Mouse (Mus musculus) hindbrain, embryonic 10.5 days (tissue): ENCODE data around the gene Disp3. TPM values are rescaled to one million over a fixed set of nuclear protein-coding genes. Genes with fewer than 3 reads are reported as not detected.
A peak's percentile ranks its signal among the peaks of the same experiment; 100 is the strongest.

Experiments used
- DNase-seq: peaks from one replicate; pipeline ENCODE4 v3.0.0-alpha.2; 2017; ENCODE audit warnings: low spot score
- H3K27ac ChIP-seq: fragments of 300-500 bp; sonication (generic); 2 replicates; pipeline ENCODE4 v1.5.1; 2016; ENCODE audit warnings: mild to moderate bottlenecking, moderate library complexity
- H3K27me3 ChIP-seq: fragments of 300-500 bp; sonication (generic); 2 replicates; pipeline ENCODE4 v1.6.1; 2016; ENCODE audit warnings: mild to moderate bottlenecking; ENCODE audit not compliant: poor library complexity, insufficient read depth, severe bottlenecking
- H3K36me3 ChIP-seq: fragments of 300-500 bp; sonication (generic); 2 replicates; pipeline ENCODE4 v1.6.1; 2016; ENCODE audit warnings: mild to moderate bottlenecking, moderate library complexity
- H3K4me1 ChIP-seq: fragments of 300-500 bp; sonication (generic); replicated peaks from 2 replicates; pipeline ENCODE4 v1.6.1; 2016; ENCODE audit warnings: mild to moderate bottlenecking
- H3K4me3 ChIP-seq: fragments of 300-500 bp; sonication (generic); 2 replicates; pipeline ENCODE4 v1.5.1; 2016; ENCODE audit warnings: mild to moderate bottlenecking, moderate library complexity
- H3K9me3 ChIP-seq: fragments of 300-500 bp; sonication (generic); 2 replicates; pipeline ENCODE4 v1.6.1; 2016; ENCODE audit warnings: mild to moderate bottlenecking, moderate library complexity
- WGBS: fragments of 180-500 bp; shearing (Covaris S2); methylation state at CpG from one replicate; pipeline ENCODE4 v1.1.7; 2016; 5-methylcytosine and 5-hydroxymethylcytosine counted together
- polyA plus RNA-seq: library from polyadenylated mRNA; unstranded; fragments of >200 nt; fragmentation: Nextera tagmentation; extraction: Ambion mirVana; gene quantifications from 2 replicates; pipeline ENCODE4 v1.2.1, GENCODE M21; 2016

Gene Disp3
- polyA plus RNA-seq, result 3.7 and 10.7 TPM in 2 replicates

DNA sequence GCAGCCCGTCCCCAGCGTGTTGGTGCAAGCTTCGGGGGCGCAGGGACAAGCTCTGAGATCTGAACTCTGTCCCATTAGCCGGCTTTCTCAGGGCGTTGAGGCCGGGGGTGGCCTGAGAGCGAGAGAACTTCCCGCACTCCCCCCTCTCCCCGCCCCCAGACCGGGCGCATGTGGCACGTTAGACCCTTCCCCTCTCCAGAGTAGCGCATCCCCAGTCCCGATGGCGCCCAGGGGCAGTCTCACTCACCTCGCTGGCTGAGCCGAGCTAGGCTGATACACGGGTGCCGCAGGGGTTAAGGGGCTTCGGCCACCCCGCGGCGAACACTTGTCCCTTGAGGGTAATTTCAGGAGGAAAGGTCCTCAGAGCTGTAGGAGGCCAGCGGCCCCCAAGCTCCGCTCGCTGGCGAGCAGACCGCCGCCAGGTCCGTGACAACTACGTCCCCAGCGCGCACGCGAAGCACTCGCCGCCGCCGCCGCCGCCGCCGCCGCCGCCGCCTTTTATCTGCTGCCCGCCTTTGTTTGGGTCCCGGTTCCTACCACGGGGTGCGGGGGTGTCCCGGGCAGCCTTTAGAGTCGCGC lies at the start of gene Disp3:
Gene Disp3, minus strand, starts transcription at position 490 of the 579 bp plus-strand sequence.
- WGBS, result under 1% methylated on average over 54 of the region's 54 CpGs
- DNase-seq, result no peak
- Histone ChIP-seq H3K27me3 (peaks cover 51% of the 10 kb centered on the region), H3K27ac (peak within 1 kb of the TSS; percentile 88), H3K9me3 (no peaks in the 10 kb centered on the region), H3K36me3 (no peaks in the 10 kb centered on the region), H3K4me1 (peaks cover 62% of the 10 kb centered on the region), H3K4me3 (peak within 1 kb of the TSS; percentile 68)

DNA sequence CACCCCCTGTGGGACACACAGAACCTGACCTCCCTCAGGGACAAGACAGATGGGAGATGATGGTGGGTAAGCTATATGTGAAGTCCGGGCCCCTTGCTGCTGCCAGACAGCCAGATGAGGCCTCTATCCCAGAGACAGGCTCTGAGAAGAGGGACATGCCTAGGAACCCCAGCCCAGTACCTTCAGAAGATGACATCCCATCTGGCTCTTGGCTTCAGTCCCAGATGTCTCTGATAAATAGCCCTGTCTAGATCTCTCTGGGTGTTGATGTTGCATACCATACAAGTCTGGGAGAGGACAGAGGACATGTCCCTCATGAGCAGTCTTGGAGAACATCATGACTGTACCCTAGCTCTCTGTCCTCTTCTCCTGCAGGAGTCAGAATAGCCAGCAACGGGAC lies 42.5 kb upstream of the Disp3 start:
- H3K27me3 ChIP-seq, result peaks cover 7% of the 10 kb centered on the region; the same call in 1 of the 2 replicates
- no peak for DNase-seq
- 86% methylated on average over 2 of the region's 2 CpGs for WGBS
- H3K4me3 ChIP-seq, result no peak overlapping the region
- H3K9me3 ChIP-seq, result no peaks in the 10 kb centered on the region
- H3K4me1 ChIP-seq, result peaks cover 44% of the 10 kb centered on the region
- no peaks in the 10 kb centered on the region for H3K36me3 ChIP-seq
- peak overlapping the region; percentile 46; the same call in 1 of the 2 replicates for H3K27ac ChIP-seq

DNA sequence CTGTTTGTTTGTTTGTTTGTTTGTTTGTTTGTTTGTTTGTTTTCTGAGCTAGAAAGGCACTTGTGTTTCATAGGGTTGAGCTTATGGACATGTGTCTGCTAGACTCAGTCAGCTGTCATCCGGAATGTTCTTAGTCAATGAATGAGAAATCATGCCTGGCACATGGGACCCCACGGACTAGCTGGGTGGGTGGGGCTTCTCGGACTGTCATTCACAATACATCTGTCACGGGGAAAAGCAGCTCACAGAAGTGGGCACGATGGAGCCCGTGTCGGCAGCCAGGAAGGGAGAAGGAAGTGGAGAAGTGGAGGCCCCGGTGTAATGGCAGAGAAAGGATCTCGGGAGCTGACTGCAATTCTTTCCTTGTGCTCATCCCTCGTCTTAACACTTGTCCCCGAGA lies 41.7 kb upstream of the Disp3 start:
- no peak for DNase-seq
- Histone ChIP-seq H3K9me3 (no peaks in the 10 kb centered on the region), H3K27ac (0 out of 2 replicates have a peak overlapping the region, but pooled peaks have one; percentile 46), H3K4me3 (no peak overlapping the region), H3K36me3 (no peaks in the 10 kb centered on the region), H3K4me1 (peaks cover 52% of the 10 kb centered on the region), H3K27me3 (peaks cover 14% of the 10 kb centered on the region)
- 59% methylated on average over 11 of the region's 11 CpGs for WGBS

DNA sequence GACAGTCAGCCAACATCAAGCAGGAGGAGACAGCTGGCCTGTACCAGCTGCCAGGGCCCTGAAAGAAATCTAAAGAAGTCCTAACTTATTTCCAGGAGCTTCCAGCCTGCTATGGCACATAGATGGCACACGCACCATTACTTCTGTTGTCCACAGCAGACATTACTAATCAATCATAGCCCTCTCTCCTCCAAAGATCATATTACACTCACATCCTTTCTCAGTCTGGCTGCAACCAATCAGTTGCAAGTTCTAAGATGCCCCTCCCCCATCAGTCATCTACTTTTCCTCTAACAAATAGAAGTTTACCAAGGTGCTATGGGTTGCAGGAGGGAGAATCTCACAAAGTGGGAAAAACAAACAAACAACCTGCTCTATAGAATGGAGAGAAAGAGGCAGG lies 40.5 kb upstream of the Disp3 start:
- H3K4me1 ChIP-seq, result peaks cover 60% of the 10 kb centered on the region
- peaks cover 18% of the 10 kb centered on the region for H3K27me3 ChIP-seq
- 80% methylated on average over 1 of the region's 1 CpGs for WGBS
- peak overlapping the region; percentile 80; the same call in 1 of the 2 replicates for H3K27ac ChIP-seq
- no peak overlapping the region for H3K4me3 ChIP-seq
- DNase-seq, result no peak
- no peaks in the 10 kb centered on the region for H3K36me3 ChIP-seq
- no peaks in the 10 kb centered on the region for H3K9me3 ChIP-seq

DNA sequence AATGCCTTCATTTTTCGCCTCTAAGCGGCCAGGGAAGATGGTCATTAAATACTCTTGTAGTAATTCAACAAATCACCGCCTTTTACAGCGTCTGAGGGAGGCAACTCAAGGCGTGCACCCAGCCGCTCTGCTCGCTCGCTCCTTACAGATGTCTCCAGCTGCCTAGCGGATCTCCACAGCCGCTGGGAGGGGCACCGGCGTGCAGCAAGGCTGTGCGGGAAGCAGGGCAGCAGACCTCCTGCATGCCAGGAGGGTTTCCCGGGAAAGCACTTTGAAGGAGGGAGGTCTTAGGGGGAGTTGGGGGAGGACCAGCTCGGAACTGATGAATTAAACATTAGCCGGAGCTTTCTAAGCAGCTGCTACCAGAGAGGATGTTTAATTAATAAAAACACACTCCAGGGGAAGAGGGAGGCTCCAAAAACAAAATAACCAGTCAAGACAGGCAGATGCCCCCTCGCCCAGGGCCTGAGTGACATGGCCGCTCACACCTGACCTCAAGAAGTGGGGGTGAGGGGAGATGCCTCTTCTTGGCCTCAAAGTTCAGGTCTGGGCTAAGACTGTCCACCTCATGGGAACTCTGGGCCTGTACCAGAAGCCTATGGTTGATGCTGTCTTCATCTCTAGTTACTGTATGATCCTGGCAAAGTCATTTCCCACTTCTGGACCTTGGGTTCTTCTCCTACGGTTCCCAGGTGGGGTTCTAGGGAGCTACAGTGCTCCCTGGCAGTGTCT lies 39.7 kb upstream of the Disp3 start:
- peaks cover 26% of the 10 kb centered on the region for H3K27me3 ChIP-seq
- H3K4me3 ChIP-seq, result peak overlapping the region; percentile 34
- peak; percentile 75 for DNase-seq
- no peaks in the 10 kb centered on the region for H3K9me3 ChIP-seq
- H3K4me1 ChIP-seq, result peaks cover 68% of the 10 kb centered on the region
- 10% methylated on average over 19 of the region's 19 CpGs for WGBS
- H3K36me3 ChIP-seq, result no peaks in the 10 kb centered on the region
- H3K27ac ChIP-seq, result peak overlapping the region; percentile 80

DNA sequence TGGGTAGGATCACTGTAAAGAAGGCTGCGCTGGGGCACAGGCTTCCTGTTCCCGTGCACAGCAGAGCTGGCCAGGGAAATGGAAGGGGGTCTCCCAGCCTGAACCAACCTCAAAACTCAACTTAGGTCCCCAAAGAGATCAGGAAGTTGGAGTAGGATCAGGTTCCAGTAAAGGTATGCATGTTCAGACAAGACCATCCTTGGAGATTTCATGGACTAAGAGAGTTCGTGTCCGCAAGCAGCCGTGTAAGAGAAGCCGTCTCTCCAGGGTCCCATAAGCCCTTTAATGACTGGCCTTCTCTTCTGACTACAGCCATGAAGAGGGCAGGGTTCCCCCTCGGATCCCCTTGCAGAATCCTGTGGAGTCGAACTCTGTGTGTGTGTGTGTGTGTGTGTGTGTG lies 39.0 kb upstream of the Disp3 start:
- peak overlapping the region; percentile 34; the same call in 1 of the 2 replicates for H3K4me3 ChIP-seq
- H3K36me3 ChIP-seq, result no peaks in the 10 kb centered on the region
- peak overlapping the region; percentile 80 for H3K27ac ChIP-seq
- H3K27me3 ChIP-seq, result peaks cover 26% of the 10 kb centered on the region
- no peaks in the 10 kb centered on the region for H3K9me3 ChIP-seq
- WGBS, result 50% methylated on average over 8 of the region's 8 CpGs
- peaks cover 74% of the 10 kb centered on the region for H3K4me1 ChIP-seq
- no peak for DNase-seq

DNA sequence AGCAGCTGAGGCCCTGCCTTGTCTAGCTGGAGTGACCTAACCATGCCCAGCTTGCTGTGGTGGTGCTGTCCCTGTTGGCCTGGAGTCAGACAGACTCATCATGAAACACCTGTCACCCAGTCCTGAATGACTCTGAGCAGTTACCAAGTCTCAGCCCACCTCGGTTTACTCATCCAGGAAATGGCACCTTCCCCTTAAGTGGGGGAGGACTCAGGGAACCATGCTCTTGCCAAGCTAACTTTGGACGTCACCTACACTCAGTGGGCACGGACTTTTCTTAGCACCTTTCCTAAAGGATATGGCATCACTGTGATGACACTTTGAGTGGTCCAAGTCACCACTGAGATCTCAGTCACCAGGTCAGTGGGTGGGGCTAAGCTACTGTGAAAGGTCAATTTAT lies 38.2 kb upstream of the Disp3 start:
- peaks cover 32% of the 10 kb centered on the region for H3K27me3 ChIP-seq
- no peak overlapping the region for H3K4me3 ChIP-seq
- WGBS, result 94% methylated on average over 3 of the region's 3 CpGs
- H3K9me3 ChIP-seq, result no peaks in the 10 kb centered on the region
- peaks cover 83% of the 10 kb centered on the region for H3K4me1 ChIP-seq
- DNase-seq, result no peak
- no peaks in the 10 kb centered on the region for H3K36me3 ChIP-seq
- no peak overlapping the region for H3K27ac ChIP-seq

DNA sequence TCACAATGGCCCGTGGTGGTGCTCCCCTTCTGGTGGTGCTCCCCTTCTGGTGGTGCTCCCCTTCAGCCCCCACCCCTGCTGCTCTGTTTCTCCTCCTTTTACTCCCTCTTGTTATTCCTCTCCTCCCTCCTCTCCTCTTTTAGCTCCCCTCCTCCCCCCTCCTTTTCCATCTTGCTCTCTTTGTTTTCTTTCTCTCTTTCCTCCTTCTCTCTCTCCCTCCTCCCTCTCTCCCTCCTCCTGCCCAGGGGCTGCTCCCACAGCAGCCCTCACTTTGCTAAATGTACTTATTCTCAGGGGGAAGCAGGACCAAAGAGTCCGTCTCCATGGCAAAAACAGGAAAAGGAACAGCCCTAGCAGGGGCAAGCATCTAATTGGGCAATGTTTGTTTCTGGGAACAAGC lies 37.3 kb upstream of the Disp3 start:
- no peaks in the 10 kb centered on the region for H3K9me3 ChIP-seq

DNA sequence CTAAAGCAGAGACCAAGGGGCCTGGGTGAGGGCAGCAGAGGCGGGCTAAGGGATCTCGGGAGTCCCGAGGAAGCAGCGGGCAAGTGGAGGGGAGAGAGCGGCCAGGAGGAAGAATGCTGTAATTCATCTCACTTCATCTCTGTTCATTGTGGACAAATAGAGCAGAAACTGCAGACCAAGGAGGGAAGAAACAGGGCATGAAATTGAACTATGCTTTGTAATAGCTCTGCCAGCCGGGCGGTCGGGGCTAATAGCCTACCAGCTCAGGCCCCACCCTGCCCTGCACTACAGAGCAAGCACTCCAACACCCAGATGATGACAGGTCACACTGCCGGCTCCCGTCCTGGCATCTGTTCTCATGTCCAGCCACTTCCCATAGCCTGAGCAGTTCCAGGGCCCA lies 34.4 kb upstream of the Disp3 start:
- WGBS, result 24% methylated on average over 10 of the region's 10 CpGs
- no peak overlapping the region for H3K4me3 ChIP-seq
- H3K36me3 ChIP-seq, result no peaks in the 10 kb centered on the region
- peaks cover 43% of the 10 kb centered on the region for H3K27me3 ChIP-seq
- no peaks in the 10 kb centered on the region for H3K9me3 ChIP-seq
- peaks cover 79% of the 10 kb centered on the region for H3K4me1 ChIP-seq
- peak; percentile 25 for DNase-seq
- H3K27ac ChIP-seq, result peak overlapping the region; percentile 75

More for the DNA sequence above, 37.3 kb upstream of the Disp3 start:
- Histone ChIP-seq H3K4me3 (no peak overlapping the region), H3K36me3 (no peaks in the 10 kb centered on the region), H3K27me3 (peaks cover 34% of the 10 kb centered on the region), H3K4me1 (peaks cover 87% of the 10 kb centered on the region), H3K27ac (0 out of 2 replicates have a peak overlapping the region, but pooled peaks have one; percentile 6)
- DNase-seq, result no peak
- 35% methylated on average over 2 of the region's 2 CpGs for WGBS

DNA sequence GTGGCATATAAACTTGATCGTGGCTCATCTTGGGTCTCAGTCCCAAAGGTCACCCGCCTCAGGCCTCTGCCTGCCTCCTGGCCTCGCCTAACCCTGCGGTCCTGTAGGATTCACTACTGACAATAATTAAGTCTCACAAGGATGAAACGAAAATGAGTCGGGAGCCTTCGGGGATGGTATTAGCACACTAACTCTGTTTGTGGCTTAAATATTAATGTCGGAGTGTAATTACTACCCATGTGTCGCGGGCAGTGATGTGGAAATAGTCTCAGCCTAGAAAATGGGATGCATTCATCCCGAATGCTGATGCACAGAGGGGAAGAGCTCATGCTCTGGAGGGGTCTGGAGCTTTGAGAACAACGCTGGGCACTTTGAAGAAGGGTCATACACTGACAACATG lies 31.6 kb upstream of the Disp3 start:
- H3K27ac ChIP-seq, result no peak overlapping the region
- peaks cover 71% of the 10 kb centered on the region for H3K4me1 ChIP-seq
- no peak for DNase-seq
- H3K36me3 ChIP-seq, result no peaks in the 10 kb centered on the region
- WGBS, result 71% methylated on average over 12 of the region's 12 CpGs
- peaks cover 29% of the 10 kb centered on the region for H3K27me3 ChIP-seq
- H3K4me3 ChIP-seq, result no peak overlapping the region
- no peaks in the 10 kb centered on the region for H3K9me3 ChIP-seq

DNA sequence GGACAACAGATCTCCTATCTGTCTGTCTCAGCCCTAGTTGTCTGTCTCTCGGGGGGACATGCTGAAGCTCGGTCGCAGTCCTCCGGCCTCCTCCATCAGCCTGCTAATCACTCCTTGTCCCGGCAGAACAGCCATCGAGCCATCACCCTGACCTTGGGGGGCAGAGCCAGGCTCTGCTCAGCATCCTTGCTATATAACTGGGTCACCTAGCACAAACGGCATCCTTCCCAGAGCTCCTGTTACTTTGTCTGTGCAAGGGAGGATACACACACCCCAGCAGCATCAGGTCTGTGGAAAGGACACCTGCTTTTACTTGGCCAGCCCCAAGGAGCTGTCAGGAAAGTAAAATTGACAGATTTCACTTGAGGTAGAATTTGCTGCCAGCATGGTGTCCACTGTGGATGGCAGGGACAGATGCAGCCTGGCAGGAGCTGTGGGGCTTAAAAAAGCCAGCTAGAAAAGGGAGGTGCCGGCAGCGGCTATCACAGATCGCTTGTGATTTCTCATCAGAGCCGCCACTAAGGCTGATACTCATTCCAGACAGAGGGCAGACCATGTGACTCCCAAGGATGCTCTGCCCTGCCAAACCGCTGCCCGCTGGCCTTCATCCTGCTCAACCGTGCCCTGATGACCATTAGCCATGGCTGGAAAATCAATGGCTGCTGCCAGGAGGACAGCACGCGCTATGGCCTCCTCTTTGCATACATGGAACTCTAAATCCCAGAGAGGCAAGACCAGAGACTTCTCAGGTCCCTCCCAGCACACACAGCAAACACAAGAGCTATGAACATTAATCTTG lies 27.8 kb upstream of the Disp3 start:
- peaks cover 64% of the 10 kb centered on the region for H3K4me1 ChIP-seq
- 0 out of 2 replicates have a peak overlapping the region, but pooled peaks have one; percentile 46 for H3K27ac ChIP-seq
- H3K4me3 ChIP-seq, result no peak overlapping the region
- H3K27me3 ChIP-seq, result peaks cover 12% of the 10 kb centered on the region
- DNase-seq, result no peak
- no peaks in the 10 kb centered on the region for H3K9me3 ChIP-seq
- no peaks in the 10 kb centered on the region for H3K36me3 ChIP-seq
- 85% methylated on average over 16 of the region's 16 CpGs for WGBS

DNA sequence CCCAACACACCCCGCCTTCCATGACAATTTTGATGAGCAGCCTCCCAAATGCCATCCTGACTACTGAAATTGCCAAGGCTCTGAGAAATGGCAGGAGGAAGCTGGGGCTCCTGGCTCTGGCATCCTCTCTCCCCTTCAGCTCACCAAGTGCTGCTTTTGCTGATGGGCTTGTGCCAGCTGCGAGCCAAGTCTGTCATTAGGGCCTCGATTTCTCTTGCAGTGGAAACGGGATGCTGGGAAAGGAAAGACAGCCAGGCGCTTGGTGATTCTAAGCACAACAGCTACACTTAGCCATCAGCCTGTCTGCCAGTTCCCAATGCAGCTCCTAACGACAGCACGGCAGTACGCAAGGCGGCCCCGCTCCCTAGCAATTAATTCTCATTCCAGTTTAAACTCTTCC lies 26.6 kb upstream of the Disp3 start:
- H3K4me1 ChIP-seq, result peaks cover 59% of the 10 kb centered on the region
- DNase-seq, result no peak
- no peak overlapping the region for H3K4me3 ChIP-seq
- peaks cover 12% of the 10 kb centered on the region for H3K27me3 ChIP-seq
- H3K36me3 ChIP-seq, result no peaks in the 10 kb centered on the region
- 0 out of 2 replicates have a peak overlapping the region, but pooled peaks have one; percentile 45 for H3K27ac ChIP-seq
- WGBS, result 82% methylated on average over 10 of the region's 10 CpGs
- no peaks in the 10 kb centered on the region for H3K9me3 ChIP-seq
